Mouse (Mus musculus) thymus, adult 2 months (tissue): ENCODE measurements around the gene Flt4.

Source experiments
- CTCF ChIP-seq: fragments of 200-500 bp; IDR thresholded peaks from 2 replicates; pipeline ENCODE4 v1.5.1; 2012; ENCODE audit warnings: mild to moderate bottlenecking, control low read depth, low read length, moderate library complexity, borderline replicate concordance; ENCODE audit not compliant: control insufficient read depth, poor library complexity, insufficient read depth; ENCODE audit errors: extremely low read depth
- POLR2A ChIP-seq: fragments of 200-500 bp; IDR thresholded peaks from 2 replicates; pipeline ENCODE4 v1.6.1; 2012; ENCODE audit warnings: mild to moderate bottlenecking, low read length, control low read depth, moderate library complexity; ENCODE audit not compliant: control insufficient read depth, poor library complexity, insufficient read depth; ENCODE audit errors: extremely low read depth

DNA sequence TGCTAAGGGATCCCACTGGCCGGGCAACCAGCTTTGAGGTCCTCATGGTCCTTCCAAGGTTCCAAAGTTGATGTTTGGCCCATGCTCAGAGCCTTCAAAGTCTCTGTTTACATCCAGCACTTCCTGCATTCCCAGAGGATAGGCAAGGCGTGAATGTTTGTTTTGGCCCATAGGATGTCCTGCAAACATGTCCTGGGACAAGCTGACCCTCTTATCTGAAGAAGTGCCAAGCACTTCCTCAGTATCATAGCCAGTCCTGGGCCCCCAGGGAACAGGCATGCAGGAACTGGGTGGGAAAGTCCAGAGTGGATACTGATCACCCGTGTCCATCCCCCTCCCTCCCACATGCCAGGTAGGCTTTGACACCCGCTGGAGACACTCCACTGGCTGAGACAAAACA lies 49.0 kb downstream of the Flt4 start:
- TF ChIP-seq CTCF (no peak), POLR2A (no peak)
